Mouse (Mus musculus): ENCODE data around the gene Olfr584.

Olfr584 gene

DNA sequence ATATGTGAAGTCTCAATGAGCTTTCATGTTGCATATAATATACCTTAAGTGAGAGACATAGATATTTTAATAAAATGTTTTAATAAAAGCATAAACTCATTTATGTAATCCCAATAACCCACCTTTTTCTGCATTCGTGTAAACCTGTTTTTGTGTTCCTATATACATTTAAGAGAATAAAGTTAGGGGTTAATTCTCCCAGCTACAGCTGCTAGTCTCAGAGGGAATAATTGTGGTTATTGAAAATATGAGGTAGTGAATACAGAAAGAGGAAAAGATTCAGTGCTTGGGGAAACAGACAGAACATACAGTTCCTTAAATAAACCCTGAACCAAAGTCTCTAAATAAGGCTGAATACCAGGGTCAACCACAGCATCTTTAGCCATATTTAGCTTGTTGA lies at the start of gene Olfr584:
TSS of gene Olfr584 (plus strand) at position 301 of the 400 bp plus-strand sequence.
- in situ Hi-C loops (cut with MboI; ENCODE audit: low sequenced_read_pairs), result no loop called here

DNA sequence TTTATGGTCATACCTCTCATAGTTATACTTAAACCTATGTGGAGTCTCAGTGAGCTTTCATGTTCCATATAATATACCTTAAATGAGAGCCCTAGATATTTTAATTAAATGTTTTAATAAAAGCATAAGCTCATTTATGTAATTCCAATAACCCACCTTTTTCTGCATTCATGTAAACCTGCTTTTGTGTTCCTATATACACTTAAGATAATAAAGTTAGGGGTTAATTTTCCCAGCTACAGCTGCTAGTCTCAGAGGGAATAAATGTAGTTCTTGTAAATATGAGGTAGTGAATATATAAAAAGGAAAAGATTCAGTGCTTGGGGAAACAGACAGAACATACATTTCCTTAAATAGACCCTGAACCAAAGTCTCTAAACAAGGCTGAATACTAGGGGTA lies 44.0 kb upstream of the Olfr584 start, which contains the start of gene Olfr582:
TSS of gene Olfr582 (plus strand) at position 301 of the 400 bp plus-strand sequence.
- in situ Hi-C loops (cut with MboI; ENCODE audit: low sequenced_read_pairs), result no loop called here

DNA sequence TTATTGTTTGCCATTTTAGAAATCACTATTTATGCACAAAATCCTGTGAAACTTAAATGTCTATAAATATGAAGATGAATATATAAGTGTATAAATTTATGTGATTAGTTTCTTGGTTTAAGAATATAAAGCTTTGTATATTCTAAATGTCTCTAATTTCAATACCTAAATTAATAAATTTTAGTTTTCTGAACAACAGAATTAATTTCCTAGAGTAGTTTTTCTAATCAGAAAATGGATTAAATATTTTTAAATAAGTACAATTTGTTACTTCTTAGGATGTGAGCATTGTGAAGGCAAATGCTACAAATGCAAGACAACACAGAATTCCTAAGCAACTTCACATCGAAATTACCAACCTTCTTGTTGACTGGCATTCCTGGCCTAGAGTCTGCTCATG lies 30.7 kb upstream of the Olfr584 start, which contains the start of gene Olfr583:
TSS of gene Olfr583 (plus strand) at position 301 of the 400 bp plus-strand sequence.
- in situ Hi-C loops (cut with MboI; ENCODE audit: low sequenced_read_pairs), result no loop called here

DNA sequence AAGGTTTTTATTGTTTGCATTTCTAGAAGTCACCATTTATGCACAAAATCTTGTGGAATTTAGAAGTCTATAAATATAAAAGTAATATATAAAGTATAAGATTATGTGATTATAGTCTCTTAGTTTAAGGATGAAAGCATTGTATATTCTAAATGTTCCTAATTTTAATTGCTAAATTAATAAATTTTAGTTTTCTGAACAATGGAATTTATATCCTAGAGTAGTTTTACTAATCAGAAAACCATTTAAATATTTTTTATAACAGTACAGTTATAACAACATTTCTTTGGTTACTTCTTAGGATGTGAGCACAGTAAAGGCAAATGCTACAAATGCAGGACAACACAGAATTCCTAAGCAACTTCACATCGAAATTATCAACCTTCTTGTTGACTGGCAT lies 15.7 kb downstream of the Olfr584 start, which contains the start of gene Olfr585:
TSS of gene Olfr585 (plus strand) at position 301 of the 400 bp plus-strand sequence.
- in situ Hi-C loops (cut with MboI; ENCODE audit: low sequenced_read_pairs), result no loop called here

DNA sequence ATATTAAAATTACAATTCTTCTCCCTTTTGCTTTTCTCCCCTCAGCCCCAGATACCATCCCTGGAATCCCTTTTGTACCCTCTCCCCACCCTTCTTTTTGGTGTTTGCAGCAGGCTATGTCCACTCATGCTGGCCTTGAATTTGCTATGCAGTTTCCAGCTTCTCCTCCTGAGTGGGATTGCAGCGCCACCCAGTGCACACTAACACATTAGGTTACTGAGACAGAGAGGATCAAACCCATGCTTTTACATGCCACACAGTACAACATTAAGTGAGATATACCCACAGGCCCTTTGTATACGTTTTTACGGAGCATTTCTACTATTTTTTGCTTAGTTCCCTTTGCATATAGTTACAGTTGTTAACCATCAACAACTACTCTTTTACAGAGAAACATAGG lies 37.7 kb downstream of the Olfr584 start:
- in situ Hi-C loops (cut with MboI; ENCODE audit: low sequenced_read_pairs), result no loop called here

DNA sequence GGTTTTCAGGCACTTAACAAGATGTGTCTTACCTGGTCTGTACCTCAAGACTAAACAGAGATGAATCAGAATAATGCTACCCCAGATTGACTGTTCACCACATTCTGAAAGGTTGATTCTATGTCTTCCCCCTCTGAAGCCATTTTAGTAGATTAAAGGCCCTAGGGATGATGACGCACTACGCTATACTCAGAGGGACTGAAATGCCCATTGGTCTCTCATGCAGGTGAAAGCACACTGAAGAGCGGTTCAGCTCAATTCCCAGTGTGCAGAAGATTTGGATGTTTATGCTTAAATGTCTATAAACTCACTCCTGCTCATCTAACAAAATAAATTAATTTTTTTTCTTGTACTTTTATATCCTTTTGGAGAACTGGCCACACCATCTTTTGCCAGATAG lies 43.9 kb downstream of the Olfr584 start, which contains the start of gene Olfr586:
TSS of gene Olfr586 (minus strand) at position 101 of the 400 bp plus-strand sequence.
- in situ Hi-C loops (cut with MboI; ENCODE audit: low sequenced_read_pairs), result no loop called here

Data from CH12F3 (cell line).